Mouse (Mus musculus) lung, postnatal 10 days (tissue): Measurements from ENCODE around the gene Marc2.

Experiments used
- DNase-seq: peaks from one replicate; pipeline ENCODE4 v3.0.0; 2021

The Marc2 gene

GRCm38 (mm10) chr1:184846092-184846750 is at the start of gene Marc2:
TSS of gene Marc2 (minus strand) at chr1:184846451.
- no peak for DNase-seq

GRCm38 (mm10) chr1:184891998-184892397 is 45.7 kb upstream of the Marc2 start:
- DNase-seq = peak; percentile 32

- no peak for DNase-seq
These were observed 43.2 kb upstream of the Marc2 start for GRCm38 (mm10) chr1:184889454-184889853.

GRCm38 (mm10) chr1:184886160-184886559 is 39.9 kb upstream of the Marc2 start:
- DNase-seq = no peak

- DNase-seq = peak; percentile 91
These were observed 36.3 kb upstream of the Marc2 start, which contains the start of gene C130074G19Rik for GRCm38 (mm10) chr1:184882281-184883268. TSS of gene C130074G19Rik (minus strand) at chr1:184883218.

GRCm38 (mm10) chr1:184881861-184882260 is 35.6 kb upstream of the Marc2 start:
- no peak for DNase-seq

GRCm38 (mm10) chr1:184881211-184881610 is 35.0 kb upstream of the Marc2 start:
- no peak for DNase-seq

GRCm38 (mm10) chr1:184878860-184879259 is 32.6 kb upstream of the Marc2 start:
- no peak for DNase-seq

- no peak for DNase-seq
These were observed 31.1 kb upstream of the Marc2 start for GRCm38 (mm10) chr1:184877306-184877705.

GRCm38 (mm10) chr1:184873910-184874309 is 27.7 kb upstream of the Marc2 start:
- DNase-seq = no peak

GRCm38 (mm10) chr1:184872069-184872819 is 26.0 kb upstream of the Marc2 start:
- no peak for DNase-seq

- DNase-seq = peak; percentile 53
These were observed 25.3 kb upstream of the Marc2 start for GRCm38 (mm10) chr1:184871506-184871905.

GRCm38 (mm10) chr1:184870646-184871385 is 24.6 kb upstream of the Marc2 start:
- DNase-seq = no peak

GRCm38 (mm10) chr1:184869939-184870565 is 23.8 kb upstream of the Marc2 start:
- peak; percentile 80 for DNase-seq

- no peak for DNase-seq
These were observed 21.4 kb upstream of the Marc2 start for GRCm38 (mm10) chr1:184867640-184868120.

GRCm38 (mm10) chr1:184864381-184864801 is 18.1 kb upstream of the Marc2 start:
- DNase-seq = peak; percentile 74

GRCm38 (mm10) chr1:184862636-184863035 is 16.4 kb upstream of the Marc2 start:
- DNase-seq = no peak

- no peak for DNase-seq
These were observed 15.3 kb upstream of the Marc2 start for GRCm38 (mm10) chr1:184861551-184861950.

- peak; percentile 75 for DNase-seq
These were observed 14.0 kb upstream of the Marc2 start for GRCm38 (mm10) chr1:184860276-184860675.

- DNase-seq = peak; percentile 60
These were observed 12.0 kb upstream of the Marc2 start for GRCm38 (mm10) chr1:184858253-184858652.

- DNase-seq = no peak
These were observed 11.0 kb upstream of the Marc2 start for GRCm38 (mm10) chr1:184857216-184857615.

GRCm38 (mm10) chr1:184853922-184854321 is 7.7 kb upstream of the Marc2 start:
- peak; percentile 22 for DNase-seq
